Mouse (Mus musculus): ENCODE results near the gene Mpzl3.

- TF ChIP-seq CTCF (IDR thresholded peaks at IDR 0.05; ENCODE audit: low read depth) (no peak), EP300 (optimal IDR thresholded peaks at IDR 0.05) (no peak)
These were observed 5.3 kb upstream of the Mpzl3 start for GRCm38 (mm10) chr9:45049731-45050130.
